Mouse (Mus musculus): ENCODE data around the gene Rxfp1. TPM values are rescaled to one million over a fixed set of nuclear protein-coding genes. Genes with fewer than 3 reads are reported as not detected.
"Not testable (repeated sequence)": the region's sequence is repeated elsewhere in the genome, so short reads cannot be mapped to it uniquely, and the experiment has no call there.

The Rxfp1 gene
- total RNA-seq (2021), result under 1 TPM in 1 of 2 experiments, not detected in 1; 0.07 TPM
- long read RNA-seq, experiment 1, result 0 reads
- long read RNA-seq, experiment 2, result 0 reads

DNA sequence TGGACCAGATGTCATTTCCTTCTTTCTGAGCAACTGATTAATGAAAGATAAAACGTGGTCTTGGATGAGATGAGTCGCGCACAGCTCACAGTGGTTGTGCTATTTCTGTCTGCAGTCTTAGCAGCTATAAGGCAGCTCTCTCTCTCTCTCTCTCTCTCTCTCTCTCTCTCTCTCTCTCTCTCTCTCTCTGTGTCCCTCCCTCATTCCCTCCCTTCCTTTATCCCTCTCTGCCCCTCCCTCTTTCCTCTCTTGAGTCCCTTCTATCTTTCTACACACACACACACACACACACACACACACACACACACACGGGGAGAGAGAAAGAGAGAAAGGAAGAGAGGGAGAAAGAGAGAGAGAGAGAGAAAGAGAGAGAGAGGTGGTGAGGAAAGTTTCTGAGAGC lies at the start of gene Rxfp1:
Gene Rxfp1, minus strand, starts transcription at position 101 of the 400 bp plus-strand sequence.
- no peak for DNase-seq

GRCm38 (mm10) chr3:79784362-79784736 lies 46.7 kb upstream of the Rxfp1 start:
- peak in 1 of 2 experiments; percentile 2 for DNase-seq

DNA sequence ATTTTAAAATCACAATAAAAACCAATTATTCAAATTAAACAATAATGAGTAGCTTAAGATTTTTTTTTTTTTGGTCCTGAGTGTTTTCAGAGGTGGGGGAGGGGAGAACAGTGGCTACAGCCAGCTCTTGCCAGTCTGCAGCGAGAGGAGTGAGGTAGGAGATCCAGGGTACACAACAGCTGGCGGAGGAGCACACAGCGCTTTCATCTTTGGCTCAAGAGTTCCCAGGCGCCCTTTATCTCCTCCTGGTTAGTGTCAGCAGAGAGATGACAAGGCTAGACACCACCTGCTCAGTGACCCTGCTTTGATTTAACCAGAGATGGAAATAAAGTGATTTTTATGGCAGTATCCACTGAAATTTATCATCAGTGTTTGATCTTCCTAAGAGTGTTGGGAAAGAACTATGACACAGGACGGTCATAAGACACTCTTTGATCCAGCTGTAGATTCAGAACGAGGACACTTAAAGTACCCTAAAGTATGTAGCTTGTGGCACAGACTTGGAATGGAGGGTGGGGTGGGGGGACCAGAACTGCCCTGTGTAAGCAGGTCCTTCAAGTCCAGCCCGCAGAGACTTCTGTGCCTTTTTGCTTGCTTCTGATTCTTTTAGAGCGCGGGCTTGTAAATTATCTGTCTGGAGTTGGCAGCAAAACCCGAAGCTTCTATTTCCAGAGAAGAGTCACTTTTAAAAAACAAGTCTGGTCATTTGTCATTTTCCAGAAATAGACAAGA lies 46.1 kb upstream of the Rxfp1 start:
- DNase-seq, result peak in 1 of 2 experiments; percentile 3

GRCm38 (mm10) chr3:79772701-79773100 lies 35.0 kb upstream of the Rxfp1 start:
- peak in 1 of 2 experiments; percentile 3 for DNase-seq

DNA sequence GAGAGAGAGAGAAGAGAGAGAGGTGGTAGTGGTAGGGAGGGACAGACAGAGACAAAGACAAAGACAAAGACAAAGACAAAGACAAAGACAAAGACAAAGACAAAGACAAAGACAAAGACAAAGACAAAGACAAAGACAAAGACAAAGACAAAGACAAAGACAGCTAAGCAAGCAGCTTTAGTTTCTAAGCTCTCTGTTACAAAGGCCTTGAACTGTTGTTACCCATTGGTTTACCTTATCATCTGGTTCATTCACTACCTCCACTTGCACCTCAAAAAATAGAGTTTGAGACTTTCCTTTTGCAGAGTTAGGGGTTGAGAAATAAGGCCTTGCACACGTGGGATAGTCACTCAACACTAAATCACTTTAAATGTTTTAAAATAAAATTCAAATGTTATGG lies 16.1 kb upstream of the Rxfp1 start:
- no peak for DNase-seq

- DNase-seq, result no peak
These were observed 8.9 kb upstream of the Rxfp1 start for GRCm38 (mm10) chr3:79746585-79746984.

- DNase-seq, result no peak
These were observed 7.4 kb upstream of the Rxfp1 start for GRCm38 (mm10) chr3:79745101-79745500.

DNA sequence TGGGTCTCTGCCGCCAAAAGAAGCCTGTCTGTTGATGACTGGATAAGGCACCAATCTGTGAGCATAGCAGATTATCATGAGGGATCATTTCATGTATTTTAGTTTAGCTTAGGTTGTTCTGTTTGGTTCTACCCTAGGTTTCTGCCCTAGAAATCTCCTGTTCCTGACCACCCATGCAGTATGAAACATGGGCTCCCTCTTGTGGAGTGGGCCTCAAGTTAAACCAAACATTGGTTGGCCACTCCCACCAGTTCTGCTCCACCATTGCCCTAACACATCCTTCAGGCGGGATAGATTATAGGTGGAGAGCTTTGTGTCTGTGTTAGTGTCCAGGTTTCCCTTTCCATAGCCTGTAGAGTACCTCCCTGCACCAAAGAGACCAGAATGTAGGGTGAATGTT lies 6.7 kb upstream of the Rxfp1 start:
- no peak for DNase-seq

- no peak for DNase-seq
These were observed 2.7 kb upstream of the Rxfp1 start for GRCm38 (mm10) chr3:79740351-79740750.

DNA sequence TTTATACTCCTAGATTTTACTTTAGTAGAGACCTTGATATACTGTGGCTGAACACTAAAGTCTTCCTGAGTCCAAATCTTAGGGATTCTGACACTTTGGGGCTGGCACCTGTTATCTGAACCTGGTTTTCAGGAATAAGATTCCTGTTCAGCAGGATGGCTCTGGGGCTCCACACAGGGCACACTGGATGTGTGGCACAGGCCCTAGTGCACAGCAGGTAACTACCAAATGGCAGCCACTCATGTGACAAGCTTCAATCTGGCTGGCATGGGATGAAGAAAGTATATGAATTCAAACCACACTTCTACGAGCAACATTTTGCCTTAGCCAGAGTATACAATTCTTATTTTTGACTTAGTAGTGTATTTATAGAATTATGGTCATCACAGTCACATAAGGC lies 771 bp upstream of the Rxfp1 start:
- DNase-seq, result no peak

DNA sequence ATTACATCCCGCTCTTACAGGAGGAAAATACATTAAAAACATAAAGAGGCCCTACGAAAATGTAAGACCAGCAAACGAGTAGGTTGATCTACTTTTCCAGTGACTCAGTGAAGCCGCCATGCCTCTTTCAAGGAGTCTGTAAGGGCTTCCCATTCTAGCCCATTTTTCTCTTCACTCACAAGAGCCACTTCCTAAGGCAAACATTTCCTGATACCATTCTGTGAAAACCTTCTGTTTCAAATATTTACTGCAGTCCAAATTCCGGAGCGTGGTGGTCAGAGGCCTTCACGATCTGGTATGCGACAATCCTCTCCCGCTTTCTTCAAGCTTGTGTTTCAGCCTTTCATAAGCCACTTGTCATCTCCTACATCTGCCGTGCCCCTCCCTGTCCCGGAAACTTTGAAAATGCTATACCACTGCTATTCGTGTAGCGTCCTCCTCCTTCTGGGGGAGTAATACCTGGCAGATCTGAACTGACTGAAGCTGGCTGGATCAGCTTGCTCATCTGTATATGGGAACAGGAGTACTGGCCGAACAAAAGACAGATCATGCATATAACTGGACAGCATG lies 11.1 kb downstream of the Rxfp1 start:
- DNase-seq, result no peak

GRCm38 (mm10) chr3:79720756-79721484 lies 16.8 kb downstream of the Rxfp1 start:
- no peak for DNase-seq

DNA sequence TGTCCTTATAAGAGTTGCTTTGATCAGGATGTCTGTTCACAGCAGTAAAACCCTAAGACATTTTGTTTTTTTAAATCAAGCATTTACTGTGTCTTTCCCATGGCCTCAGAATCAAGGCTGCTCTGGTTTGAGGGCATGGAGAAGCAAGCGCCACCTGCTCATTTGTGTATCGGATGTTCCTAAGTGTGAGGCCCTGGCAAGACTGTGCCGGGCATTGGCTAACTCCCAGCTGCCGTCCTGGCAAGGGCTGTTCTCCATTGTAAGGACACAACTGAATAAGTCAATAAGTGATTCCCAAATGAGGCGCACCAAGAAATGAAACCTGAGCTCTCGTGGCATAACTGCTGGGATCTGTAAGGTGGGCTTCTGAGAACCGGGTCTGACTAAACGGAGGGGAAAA lies 31.2 kb downstream of the Rxfp1 start:
- DNase-seq, result no peak

DNA sequence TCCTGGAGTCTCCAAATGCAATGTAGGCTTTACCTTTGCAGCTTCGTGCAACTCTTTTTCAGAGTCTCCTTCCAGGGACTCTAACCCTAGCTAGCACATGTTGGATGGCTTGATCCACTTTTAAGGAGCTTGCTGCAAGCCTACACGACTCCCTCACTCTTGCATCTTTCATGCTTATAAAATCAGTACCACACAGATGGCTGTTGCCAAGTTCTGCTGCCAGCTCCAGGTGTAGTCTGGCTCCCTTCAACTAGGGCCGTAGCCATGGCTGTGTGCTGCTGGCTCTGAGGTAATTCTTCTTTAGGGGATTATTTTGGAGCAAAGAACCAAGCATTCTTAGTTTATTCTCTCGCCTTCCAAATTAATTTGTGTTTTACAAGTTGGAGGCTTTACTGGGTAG lies 34.5 kb downstream of the Rxfp1 start:
- DNase-seq, result no peak

DNA sequence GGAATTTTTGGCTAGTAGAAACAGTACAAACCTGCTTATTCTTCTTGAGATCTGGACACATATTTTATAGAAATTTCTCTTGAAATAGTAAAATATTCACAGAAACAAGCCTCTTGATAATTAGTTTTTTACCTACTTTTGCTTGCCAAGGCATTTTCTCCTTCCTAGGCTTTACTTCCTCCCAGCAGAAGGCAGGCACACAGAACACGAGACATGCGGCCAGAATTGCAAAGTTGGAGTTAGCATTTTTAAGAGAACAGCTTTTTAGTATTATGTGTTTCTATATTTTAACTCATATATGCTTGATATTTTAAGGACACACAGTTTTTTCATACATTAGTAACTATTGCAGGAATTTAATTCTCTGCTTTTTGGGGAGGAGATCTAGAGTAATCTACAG lies 45.7 kb downstream of the Rxfp1 start:
- no peak for DNase-seq

DNA sequence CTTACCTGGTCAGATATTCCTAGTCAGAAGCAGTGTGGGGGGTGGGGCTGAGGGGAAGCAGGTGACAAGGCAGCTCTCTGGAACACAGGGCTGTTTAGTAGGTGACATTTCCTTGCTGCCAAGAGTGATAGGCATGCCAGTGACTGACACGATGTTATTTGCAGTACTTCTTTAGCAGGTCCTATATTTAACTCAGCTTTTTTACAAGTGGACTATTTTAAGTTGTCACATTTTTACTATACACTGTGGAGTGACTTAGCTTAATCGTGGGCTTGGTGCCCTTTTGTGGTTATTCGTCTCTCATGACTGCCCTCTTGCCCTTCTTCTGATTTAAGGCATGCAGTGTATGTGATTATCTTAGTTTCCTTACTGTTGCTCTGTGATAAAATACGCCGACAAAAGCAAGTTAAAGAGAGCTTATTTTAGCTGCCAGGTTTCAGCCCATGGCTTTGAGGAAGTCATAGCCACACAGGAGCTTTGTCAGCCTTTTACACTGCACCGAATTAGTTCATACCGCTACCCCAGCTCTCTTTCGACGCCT lies 47.5 kb downstream of the Rxfp1 start:
- DNase-seq, result no peak

GRCm38 (mm10) chr3:79688101-79688500 lies 49.6 kb downstream of the Rxfp1 start:
- not testable (repeated sequence) for DNase-seq

DNA sequence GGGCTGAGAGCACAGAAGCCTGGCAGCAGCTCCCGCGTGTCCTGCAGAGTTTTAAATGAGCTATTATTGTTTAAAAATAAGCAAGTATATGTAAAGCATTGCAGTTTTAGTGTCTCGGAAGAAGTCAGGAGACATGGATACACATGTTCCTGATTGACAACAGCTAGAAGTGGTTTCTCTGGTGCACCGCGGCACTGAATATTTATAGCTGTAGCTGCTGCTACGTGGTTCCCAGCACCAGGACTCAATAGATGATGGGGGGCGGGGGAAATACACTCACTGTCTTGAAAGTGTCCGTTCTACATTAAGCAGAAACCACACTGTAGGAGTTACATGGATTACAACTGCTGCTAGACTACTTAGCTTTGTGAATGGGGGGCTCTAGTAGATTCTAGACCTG lies 54.2 kb downstream of the Rxfp1 start:
- DNase-seq, result no peak

GRCm38 (mm10) chr3:79682351-79683132 lies 55.1 kb downstream of the Rxfp1 start:
- DNase-seq, result peak in 1 of 2 experiments; percentile 5

DNA sequence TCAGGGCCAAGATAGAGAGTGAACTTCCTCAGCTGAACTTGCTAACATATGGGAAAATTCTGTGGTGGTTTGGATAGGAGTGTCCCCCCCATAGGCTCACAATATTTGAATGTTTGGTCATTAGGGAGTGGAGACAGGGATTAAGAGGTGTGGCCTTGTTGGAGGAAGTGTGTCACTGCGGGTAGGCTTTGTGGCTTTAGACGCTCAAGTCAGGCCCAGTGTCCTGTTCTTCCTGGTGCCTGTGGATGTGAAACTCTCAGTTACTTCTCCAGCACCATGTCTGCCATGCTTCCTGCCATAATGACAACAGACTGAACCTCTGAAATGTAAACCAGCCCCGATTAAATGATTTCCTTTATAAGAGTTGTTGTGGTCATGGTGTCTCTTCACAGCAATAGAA lies 61.3 kb downstream of the Rxfp1 start:
- no peak for DNase-seq

DNA sequence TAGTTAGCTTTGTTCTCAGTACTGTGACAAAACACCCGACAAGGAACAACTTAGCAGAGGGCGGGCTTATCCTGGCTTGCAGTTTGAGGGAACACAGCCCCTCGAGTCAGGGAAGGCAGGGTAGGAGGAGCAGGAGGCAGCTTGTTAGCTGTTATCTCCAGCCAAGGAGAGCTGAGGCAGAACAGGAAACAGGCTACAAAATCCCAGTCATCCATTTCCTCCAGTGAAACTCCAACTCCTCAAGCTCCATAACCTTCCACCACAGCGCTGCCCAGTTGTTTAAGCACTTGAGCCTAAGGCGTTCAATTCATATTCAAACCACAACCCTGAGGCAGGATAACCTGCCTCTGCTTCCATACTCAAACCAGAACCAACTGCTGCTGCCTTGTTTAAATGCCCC lies 63.0 kb downstream of the Rxfp1 start:
- DNase-seq, result no peak

DNA sequence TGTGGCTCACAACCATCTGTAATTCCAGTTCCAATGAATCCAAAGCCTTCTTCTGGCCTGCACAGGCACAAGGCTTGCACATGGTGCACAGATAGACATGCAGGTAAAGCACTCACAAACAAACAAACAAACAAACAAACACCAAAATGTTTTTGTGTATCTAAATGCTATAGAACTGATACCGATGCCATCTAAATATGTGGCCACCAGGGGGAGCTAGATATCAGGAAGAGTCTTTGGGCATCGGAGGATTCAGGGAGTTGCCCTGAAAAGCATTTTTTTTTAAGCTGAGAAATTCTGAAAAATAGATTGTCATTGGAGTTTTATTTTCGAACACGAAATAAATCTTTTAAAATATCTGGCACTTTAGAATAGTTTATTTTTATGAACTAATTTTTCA lies 64.6 kb downstream of the Rxfp1 start:
- DNase-seq, result peak; percentile 45 to 76
